Mouse (Mus musculus): ENCODE measurements around the gene Sept5.
A peak's percentile ranks its signal among the peaks of the same experiment; 100 is the strongest.

The Sept5 gene

GRCm38 (mm10) chr16:18609099-18609498 lies 20.7 kb downstream of the Sept5 start:
- no peak for DNase-seq

GRCm38 (mm10) chr16:18608226-18608625 lies 21.5 kb downstream of the Sept5 start:
- peak; percentile 61 for DNase-seq

- no peak for DNase-seq
Measured at GRCm38 (mm10) chr16:18605705-18606104, 24.0 kb downstream of the Sept5 start.

GRCm38 (mm10) chr16:18604267-18604701 lies 25.5 kb downstream of the Sept5 start:
- no peak for DNase-seq

GRCm38 (mm10) chr16:18601447-18601846 lies 28.3 kb downstream of the Sept5 start:
- DNase-seq: no peak

- DNase-seq: no peak
Measured at GRCm38 (mm10) chr16:18598006-18598405, 31.7 kb downstream of the Sept5 start.

GRCm38 (mm10) chr16:18596255-18596654 lies 33.5 kb downstream of the Sept5 start:
- DNase-seq: no peak

- DNase-seq: no peak
Measured at GRCm38 (mm10) chr16:18593930-18594329, 35.8 kb downstream of the Sept5 start.

- DNase-seq: peak; percentile 48
Measured at GRCm38 (mm10) chr16:18591047-18592018, 38.4 kb downstream of the Sept5 start.

- DNase-seq: no peak
Measured at GRCm38 (mm10) chr16:18589804-18590790, 39.7 kb downstream of the Sept5 start, which contains the start of gene Tbx1. TSS of gene Tbx1 (minus strand) at chr16:18590671.

- no peak for DNase-seq
Measured at GRCm38 (mm10) chr16:18589080-18589621, 40.6 kb downstream of the Sept5 start.

- peak; percentile 14 for DNase-seq
Measured at GRCm38 (mm10) chr16:18588738-18589055, 41.1 kb downstream of the Sept5 start.

GRCm38 (mm10) chr16:18587847-18588737 lies 41.7 kb downstream of the Sept5 start:
- DNase-seq: no peak

GRCm38 (mm10) chr16:18586906-18587546 lies 42.7 kb downstream of the Sept5 start:
- no peak for DNase-seq

- DNase-seq: no peak
Measured at GRCm38 (mm10) chr16:18586076-18586905, 43.5 kb downstream of the Sept5 start.

GRCm38 (mm10) chr16:18585676-18586075 lies 44.1 kb downstream of the Sept5 start:
- no peak for DNase-seq

- no peak for DNase-seq
Measured at GRCm38 (mm10) chr16:18584901-18585510, 44.7 kb downstream of the Sept5 start.

- DNase-seq: no peak
Measured at GRCm38 (mm10) chr16:18583673-18584357, 45.9 kb downstream of the Sept5 start.

GRCm38 (mm10) chr16:18583169-18583568 lies 46.6 kb downstream of the Sept5 start:
- no peak for DNase-seq
